ENCODE assay signal across 15 mouse cellular contexts in genomic region chr2:118160991-118161390, GRCm38 (mm10). TPM values are rescaled to one million over a fixed set of nuclear protein-coding genes. Genes with fewer than 3 reads are reported as not detected.
DNase-seq lines count a peak whose midpoint lies in the region; ATAC-seq and TF ChIP-seq lines count a peak whose summit lies in the region.
"Had no signal": no experiment of that assay in that cellular context is flagged by ENCODE, and none has a peak within 500 bp of the region (broad histone marks: within the 10 kb centered on the region; RNA-seq: fewer than 3 reads in every experiment).

No protein-coding gene starts in this region.

- peak; percentile 32 for DNase-seq in embryo, embryonic 10 days (ENCODE audit: low spot score)
- DNase-seq in embryo, embryonic 11 days, result no peak
- no peak for DNase-seq in midbrain, embryonic 10.5 days (ENCODE audit: low spot score)
- DNase-seq in lung, adult 2 months, result no peak
- no peak for DNase-seq in layer of hippocampus, postnatal 14 days (ENCODE audit: low spot score in 2 of 2)
- DNase-seq: adrenal gland, adult 8-10 months; cerebellum, adult 11-12 months; gastrocnemius, postnatal 10 days; right cerebral cortex, postnatal 25 days; thymus, postnatal 14 days had no signal

- H3K9ac ChIP-seq in midbrain, embryonic 16.5 days (ENCODE audit: low read depth, low read length), result no peak overlapping the region
- no peak overlapping the region for H3K9ac ChIP-seq in forebrain, embryonic 12.5 days
- H3K9ac ChIP-seq in limb, embryonic 15.5 days, result no peak overlapping the region
- H3K9ac ChIP-seq: liver, embryonic 15.5 days; neural tube, embryonic 13.5 days had no signal

- peaks cover 63% of the 10 kb centered on the region for H3K4me1 ChIP-seq in midbrain, embryonic 10.5 days
- H3K4me1 ChIP-seq in midbrain, embryonic 16.5 days (ENCODE audit: control insufficient read depth, insufficient read depth, low read length), result no peaks in the 10 kb centered on the region
- H3K4me1 ChIP-seq in forebrain, embryonic 12.5 days, result peaks cover 36% of the 10 kb centered on the region
- peaks cover 49% of the 10 kb centered on the region for H3K4me1 ChIP-seq in limb, embryonic 15.5 days
- no peaks in the 10 kb centered on the region for H3K4me1 ChIP-seq in lung, adult 2 months (ENCODE audit: control insufficient read depth, insufficient read depth, low read length)
- H3K4me1 ChIP-seq: liver, embryonic 15.5 days had no signal

- no peak overlapping the region for H3K4me2 ChIP-seq in midbrain, embryonic 16.5 days (ENCODE audit: low read length)
- no peak overlapping the region for H3K4me2 ChIP-seq in forebrain, embryonic 12.5 days
- H3K4me2 ChIP-seq in limb, embryonic 15.5 days, result no peak overlapping the region
- H3K4me2 ChIP-seq: liver, embryonic 15.5 days; neural tube, embryonic 13.5 days had no signal

- H3K4me3 ChIP-seq in midbrain, embryonic 10.5 days, result no peak overlapping the region
- H3K4me3 ChIP-seq in midbrain, embryonic 16.5 days (ENCODE audit: low read depth, low read length), result no peak overlapping the region
- no peak overlapping the region for H3K4me3 ChIP-seq in forebrain, embryonic 12.5 days (replicated peaks)
- H3K4me3 ChIP-seq in limb, embryonic 15.5 days, result no peak overlapping the region
- H3K4me3 ChIP-seq in lung, adult 2 months (replicated peaks; ENCODE audit: extremely low read depth, low read depth, low read length), result no peak overlapping the region
- H3K4me3 ChIP-seq: liver, embryonic 15.5 days; neural tube, embryonic 13.5 days had no signal

- TF ChIP-seq CTCF in lung, adult 2 months (IDR thresholded peaks at IDR 0.05; ENCODE audit: insufficient read depth, low read length), result no peak

- WGBS in midbrain, embryonic 10.5 days, result 63% methylated on average over 2 of the region's 2 CpGs
- 26% methylated on average over 2 of the region's 2 CpGs for WGBS in midbrain, embryonic 16.5 days
- 30% methylated on average over 2 of the region's 2 CpGs for WGBS in forebrain, embryonic 12.5 days
- 77% methylated on average over 2 of the region's 2 CpGs for WGBS in limb, embryonic 15.5 days
- 89% methylated on average over 2 of the region's 2 CpGs for WGBS in lung, adult 2 months

- no peaks in the 10 kb centered on the region for H3K36me3 ChIP-seq in midbrain, embryonic 10.5 days
- H3K36me3 ChIP-seq in midbrain, embryonic 16.5 days (ENCODE audit: control insufficient read depth, insufficient read depth, low read length), result no peaks in the 10 kb centered on the region
- no peaks in the 10 kb centered on the region for H3K36me3 ChIP-seq in forebrain, embryonic 12.5 days (replicated peaks)
- no peaks in the 10 kb centered on the region for H3K36me3 ChIP-seq in limb, embryonic 15.5 days
- H3K36me3 ChIP-seq: liver, embryonic 15.5 days; neural tube, embryonic 13.5 days had no signal

- no peak for TF ChIP-seq POLR2A in lung, adult 2 months (IDR thresholded peaks at IDR 0.05; ENCODE audit: borderline replicate concordance, extremely low read depth, low read depth, low read length)

- no peaks in the 10 kb centered on the region for H3K9me3 ChIP-seq in midbrain, embryonic 10.5 days (replicated peaks)
- no peaks in the 10 kb centered on the region for H3K9me3 ChIP-seq in midbrain, embryonic 16.5 days (replicated peaks; ENCODE audit: control insufficient read depth, low read length, poor library complexity, severe bottlenecking)
- no peaks in the 10 kb centered on the region for H3K9me3 ChIP-seq in forebrain, embryonic 12.5 days
- H3K9me3 ChIP-seq in limb, embryonic 15.5 days, result no peaks in the 10 kb centered on the region
- H3K9me3 ChIP-seq: liver, embryonic 15.5 days; neural tube, embryonic 13.5 days had no signal

- no peak for ATAC-seq in midbrain, embryonic 16.5 days
- no peak for ATAC-seq in forebrain, embryonic 12.5 days (ENCODE audit: low FRiP score)
- ATAC-seq in limb, embryonic 15.5 days (ENCODE audit: insufficient number of reproducible peaks, low FRiP score, low TSS enrichment, low read depth), result no peak

- no peaks in the 10 kb centered on the region for H3K27me3 ChIP-seq in midbrain, embryonic 10.5 days (ENCODE audit: low read depth, poor library complexity, severe bottlenecking)
- H3K27me3 ChIP-seq in midbrain, embryonic 16.5 days (ENCODE audit: control insufficient read depth, insufficient read depth, low read depth, low read length), result no peaks in the 10 kb centered on the region
- no peaks in the 10 kb centered on the region for H3K27me3 ChIP-seq in forebrain, embryonic 12.5 days
- no peaks in the 10 kb centered on the region for H3K27me3 ChIP-seq in limb, embryonic 15.5 days
- H3K27me3 ChIP-seq: liver, embryonic 15.5 days; neural tube, embryonic 13.5 days had no signal

- peak overlapping the region; percentile 85 for H3K27ac ChIP-seq in midbrain, embryonic 10.5 days (replicated peaks)
- no peak overlapping the region for H3K27ac ChIP-seq in midbrain, embryonic 16.5 days (ENCODE audit: low read length)
- peak overlapping the region; percentile 43; the same call in 1 of the 2 replicates for H3K27ac ChIP-seq in forebrain, embryonic 12.5 days
- H3K27ac ChIP-seq in limb, embryonic 15.5 days, result peak overlapping the region; percentile 44; the same call in 1 of the 2 replicates
- H3K27ac ChIP-seq: liver, embryonic 15.5 days; neural tube, embryonic 13.5 days had no signal

RNA-seq across cellular contexts. Expression of gene Thbs1, which starts 49.3 kb away (rescaled TPM):
- polyA plus RNA-seq in midbrain, embryonic 10.5 days (2016; fragmentation: Nextera tagmentation; extraction: Ambion mirVana), result 25.4 and 35.4 TPM in 2 replicates
- polyA plus RNA-seq in midbrain, embryonic 16.5 days (2015; fragmentation: Nextera tagmentation; extraction: Ambion mirVana), result 4.8 and 5.8 TPM in 2 replicates
- polyA plus RNA-seq in forebrain, embryonic 12.5 days (2016; fragmentation: Nextera tagmentation; extraction: Ambion mirVana), result 31.7 and 40.6 TPM in 2 replicates
- polyA plus RNA-seq in limb, embryonic 15.5 days (2015; fragmentation: Nextera tagmentation; extraction: Ambion mirVana), result 79.4 and 97.2 TPM in 2 replicates
- 23.3 and 27.1 TPM in 2 replicates for polyA plus RNA-seq in lung, adult 2 months (2012; rRNA removed)
- 1 to 10 TPM; 3.3 to 4.2 TPM for total RNA-seq in layer of hippocampus, postnatal 14 days (2021)
